Mouse (Mus musculus) neural tube, embryonic 13.5 days (tissue): ENCODE data around the gene Nox1. TPM values are rescaled to one million over a fixed set of nuclear protein-coding genes. Genes with fewer than 3 reads are reported as not detected.

Experiments used
- ATAC-seq: fragments of 200-750 bp; cut with Nextera tagmentation; 2 replicates; pipeline ENCODE4 v1.8.0; 2017; ENCODE audit warnings: low read depth, mild to moderate bottlenecking, moderate TSS enrichment, moderate library complexity
- H3K27ac ChIP-seq: fragments of 300-500 bp; sonication (generic); replicated peaks from 2 replicates; pipeline ENCODE4 v1.5.1; 2015; ENCODE audit warnings: moderate library complexity, mild to moderate bottlenecking, inconsistent platforms
- H3K27me3 ChIP-seq: fragments of 300-500 bp; sonication (generic); 2 replicates; pipeline ENCODE4 v1.6.1; 2015; ENCODE audit warnings: mild to moderate bottlenecking, inconsistent platforms
- H3K36me3 ChIP-seq: fragments of 300-500 bp; sonication (generic); 2 replicates; pipeline ENCODE4 v1.6.1; 2015; ENCODE audit warnings: mild to moderate bottlenecking, inconsistent platforms
- H3K4me1 ChIP-seq: fragments of 300-500 bp; sonication (generic); replicated peaks from 2 replicates; pipeline ENCODE4 v1.6.1; 2015; ENCODE audit warnings: inconsistent platforms
- H3K4me2 ChIP-seq: fragments of 300-500 bp; sonication (generic); 2 replicates; pipeline ENCODE4 v1.6.1; 2015; ENCODE audit warnings: inconsistent platforms, mild to moderate bottlenecking, moderate library complexity
- H3K4me3 ChIP-seq: fragments of 300-500 bp; sonication (generic); 2 replicates; pipeline ENCODE4 v1.5.1; 2015; ENCODE audit warnings: mild to moderate bottlenecking, inconsistent platforms
- H3K9ac ChIP-seq: fragments of 300-500 bp; sonication (generic); 2 replicates; pipeline ENCODE4 v1.6.1; 2015; ENCODE audit warnings: moderate library complexity, mild to moderate bottlenecking, inconsistent platforms
- H3K9me3 ChIP-seq: fragments of 300-500 bp; sonication (generic); 2 replicates; pipeline ENCODE4 v1.6.1; 2016; ENCODE audit warnings: inconsistent platforms
- WGBS: fragments of 180-500 bp; shearing (Covaris S2); methylation state at CpG from one replicate; pipeline ENCODE4 v1.1.7; 2015; 5-methylcytosine and 5-hydroxymethylcytosine counted together
- microRNA-seq: library from miRNA; unstranded; fragments of <30 nt; microRNA quantifications from one replicate; pipeline ENCODE4, GENCODE M21; 2016
- polyA plus RNA-seq: library from polyadenylated mRNA; unstranded; fragments of >200 nt; fragmentation: Nextera tagmentation; extraction: Ambion mirVana; gene quantifications from 2 replicates; pipeline ENCODE4 v1.2.1, GENCODE M21; 2015

The Nox1 gene
- polyA plus RNA-seq, 1 experiment from 2014 or later, result not detected

DNA sequence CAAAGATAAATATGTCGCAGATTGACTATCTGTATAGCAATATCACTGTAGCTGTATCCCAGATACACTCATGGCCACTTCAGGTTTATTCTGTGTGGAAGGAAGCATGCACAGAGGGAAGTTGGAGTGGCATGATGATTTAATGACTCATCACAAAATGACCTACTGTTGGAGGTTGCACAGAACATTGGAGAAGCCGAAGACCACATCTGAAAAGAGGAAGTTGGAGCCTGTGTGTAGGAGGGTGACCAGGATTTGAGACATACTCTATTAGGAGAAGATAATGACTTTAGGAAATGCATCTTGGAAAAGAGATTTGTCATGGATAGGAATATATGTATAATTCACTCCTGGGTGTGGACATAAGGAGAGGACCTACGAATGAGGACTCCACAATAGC lies 105.3 kb downstream of the Nox1 start:
- no peaks in the 10 kb centered on the region for H3K4me1 ChIP-seq
- no peak overlapping the region for H3K4me3 ChIP-seq
- no peaks in the 10 kb centered on the region for H3K9me3 ChIP-seq
- WGBS, result 75% methylated on average over 3 of the region's 3 CpGs
- no peaks in the 10 kb centered on the region for H3K36me3 ChIP-seq
- no peak overlapping the region for H3K9ac ChIP-seq
- no peak for ATAC-seq
- no peak overlapping the region for H3K4me2 ChIP-seq
- H3K27ac ChIP-seq, result no peak overlapping the region
- H3K27me3 ChIP-seq, result peaks cover 7% of the 10 kb centered on the region; the same call in 1 of the 2 replicates

DNA sequence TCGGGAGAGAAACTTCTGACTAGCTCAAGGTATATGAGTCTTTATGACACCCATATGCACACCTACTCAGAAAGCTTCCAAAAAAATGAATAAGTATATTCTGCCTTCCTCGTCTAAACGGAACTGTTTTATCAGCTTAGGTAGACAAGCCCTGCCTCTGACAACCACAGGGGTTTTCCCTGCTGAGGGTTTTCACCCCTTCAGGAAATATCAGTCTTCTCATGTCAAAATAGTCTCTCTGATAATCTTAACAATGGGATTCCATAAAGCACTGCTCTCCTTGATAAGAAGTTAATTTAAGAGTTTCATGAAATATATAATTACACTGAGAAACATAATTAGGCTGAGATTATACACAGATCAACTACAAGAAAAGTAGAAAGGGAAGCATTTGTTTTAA lies 110.0 kb downstream of the Nox1 start:
- no peak overlapping the region for H3K4me2 ChIP-seq
- no peak overlapping the region for H3K9ac ChIP-seq
- 80% methylated on average over 3 of the region's 3 CpGs for WGBS
- no peaks in the 10 kb centered on the region for H3K4me1 ChIP-seq
- no peak overlapping the region for H3K4me3 ChIP-seq
- H3K27me3 ChIP-seq, result peaks cover 7% of the 10 kb centered on the region; the same call in 1 of the 2 replicates
- H3K27ac ChIP-seq, result no peak overlapping the region
- ATAC-seq, result no peak
- H3K9me3 ChIP-seq, result no peaks in the 10 kb centered on the region
- H3K36me3 ChIP-seq, result no peaks in the 10 kb centered on the region

DNA sequence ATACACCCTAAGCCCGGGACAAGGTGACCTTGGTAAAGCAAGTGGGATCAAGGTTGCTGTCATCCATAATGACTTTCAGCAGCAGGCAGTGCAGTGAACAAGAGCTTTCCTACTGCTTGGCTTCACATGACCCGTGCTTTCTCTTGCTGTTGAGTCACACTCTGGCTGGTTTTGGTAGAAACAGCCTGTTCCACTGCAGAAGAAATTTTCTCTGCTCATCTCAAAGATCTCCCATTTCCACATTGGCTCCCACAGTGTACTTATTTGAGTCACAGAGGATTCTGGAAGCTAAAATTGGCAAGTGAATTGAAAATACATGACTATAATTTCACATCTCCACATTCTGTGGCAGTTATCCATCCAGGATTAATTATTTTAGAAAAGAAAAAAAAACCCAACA lies 119.1 kb downstream of the Nox1 start:
- WGBS, result 86% methylated on average over 2 of the region's 2 CpGs
- Histone ChIP-seq H3K27ac (no peak overlapping the region), H3K4me2 (no peak overlapping the region), H3K9me3 (no peaks in the 10 kb centered on the region), H3K27me3 (no peaks in the 10 kb centered on the region), H3K4me3 (no peak overlapping the region), H3K36me3 (no peaks in the 10 kb centered on the region), H3K4me1 (no peaks in the 10 kb centered on the region), H3K9ac (no peak overlapping the region)
- no peak for ATAC-seq

DNA sequence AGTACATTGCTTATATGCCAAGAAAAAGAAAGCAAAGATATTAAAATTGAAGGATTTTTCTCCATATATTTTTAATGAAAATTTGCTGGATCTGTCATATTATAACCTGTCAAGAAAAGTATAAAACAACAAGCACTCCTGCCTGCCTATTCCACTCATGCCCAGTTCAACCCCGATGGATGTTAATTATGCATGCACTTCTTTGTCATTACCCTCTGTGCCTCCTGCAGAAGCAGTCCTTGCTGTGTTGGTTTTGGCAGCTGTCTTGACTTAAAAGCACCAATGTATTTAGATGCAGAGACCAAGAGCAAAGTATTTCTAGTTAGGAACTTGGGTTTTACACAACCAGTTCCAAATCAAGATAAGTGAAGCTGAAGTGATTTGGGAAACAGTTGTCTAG lies 136.3 kb downstream of the Nox1 start:
- Histone ChIP-seq H3K4me3 (no peak overlapping the region), H3K9me3 (no peaks in the 10 kb centered on the region), H3K4me2 (no peak overlapping the region), H3K36me3 (peaks cover 14% of the 10 kb centered on the region), H3K27me3 (no peaks in the 10 kb centered on the region), H3K9ac (no peak overlapping the region), H3K27ac (no peak overlapping the region), H3K4me1 (no peaks in the 10 kb centered on the region)
- 61% methylated on average over 1 of the region's 1 CpGs for WGBS
- ATAC-seq, result no peak

DNA sequence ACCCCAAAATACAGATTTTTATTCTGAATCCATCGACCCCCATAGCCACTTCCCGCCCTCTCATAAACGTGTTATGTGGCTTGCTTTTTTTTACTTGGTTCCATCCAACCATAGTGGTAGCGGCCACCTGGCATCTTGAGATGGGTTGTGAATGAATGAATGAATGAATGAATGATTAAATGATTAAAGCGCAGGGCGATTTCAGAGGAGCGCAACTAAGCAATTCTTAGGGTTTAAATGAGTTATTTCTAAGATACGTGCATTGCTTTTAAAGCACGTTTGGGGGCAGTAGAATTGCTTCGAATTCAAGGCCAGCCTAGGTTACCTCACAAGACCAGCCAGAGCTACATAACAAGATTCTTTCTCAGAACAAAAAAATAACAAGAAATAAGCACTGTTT lies 162.0 kb downstream of the Nox1 start:
- Histone ChIP-seq H3K9me3 (no peaks in the 10 kb centered on the region), H3K4me3 (peak overlapping the region; percentile 58), H3K4me2 (peak overlapping the region; percentile 54), H3K27ac (peak overlapping the region; percentile 93), H3K27me3 (no peaks in the 10 kb centered on the region), H3K9ac (peak overlapping the region; percentile 80), H3K36me3 (peaks cover 12% of the 10 kb centered on the region), H3K4me1 (peaks cover 7% of the 10 kb centered on the region)
- no peak for ATAC-seq
- 17% methylated on average over 10 of the region's 10 CpGs for WGBS

DNA sequence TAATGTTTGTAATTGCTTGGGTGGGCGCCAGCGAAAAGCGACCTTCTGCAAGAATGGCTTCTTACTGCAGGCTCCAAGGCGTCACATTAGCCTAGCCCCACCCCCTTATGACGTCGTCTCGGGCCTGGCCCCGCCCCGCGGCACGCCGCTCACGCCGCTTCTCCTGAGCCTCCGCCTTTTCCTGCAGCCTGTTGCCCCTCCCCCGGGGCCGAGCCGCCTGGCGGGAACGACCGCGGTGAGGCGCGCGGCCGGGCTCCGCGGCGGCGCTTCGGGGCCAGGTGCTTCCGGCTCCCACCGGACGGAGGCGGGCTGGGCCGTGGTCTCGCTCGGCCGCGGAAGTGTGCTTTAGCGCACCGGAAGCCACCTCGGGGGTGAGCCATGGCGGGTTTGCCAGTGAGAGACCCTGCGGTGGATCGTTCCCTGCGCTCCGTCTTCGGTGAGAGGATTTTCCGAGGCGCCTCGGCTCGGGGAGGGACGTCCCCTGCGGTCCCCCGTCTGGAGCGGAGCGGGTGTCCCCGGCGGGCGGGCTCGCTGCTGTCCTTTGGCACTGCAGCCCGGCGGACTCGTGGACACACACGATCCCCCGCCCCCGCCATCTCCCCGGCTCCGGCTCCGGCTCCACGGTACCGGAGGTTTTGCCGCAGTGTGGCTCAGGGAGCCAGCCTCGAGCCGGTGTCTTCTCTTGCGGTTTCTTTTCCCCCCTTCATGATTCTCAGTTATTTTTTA lies 162.6 kb downstream of the Nox1 start, which contains the start of gene Cstf2:
Cstf2 (plus strand) TSS at position 201 of the 726 bp plus-strand sequence.
- Histone ChIP-seq H3K4me3 (peak within 1 kb of the TSS; percentile 58), H3K9me3 (no peaks in the 10 kb centered on the region), H3K4me1 (peaks cover 7% of the 10 kb centered on the region), H3K36me3 (peaks cover 12% of the 10 kb centered on the region), H3K27me3 (no peaks in the 10 kb centered on the region), H3K9ac (peak within 1 kb of the TSS; percentile 80), H3K27ac (peak within 1 kb of the TSS; percentile 93), H3K4me2 (peak within 1 kb of the TSS; percentile 54)
- ATAC-seq, result peak; percentile 99
- 25% methylated on average over 68 of the region's 77 CpGs for WGBS

DNA sequence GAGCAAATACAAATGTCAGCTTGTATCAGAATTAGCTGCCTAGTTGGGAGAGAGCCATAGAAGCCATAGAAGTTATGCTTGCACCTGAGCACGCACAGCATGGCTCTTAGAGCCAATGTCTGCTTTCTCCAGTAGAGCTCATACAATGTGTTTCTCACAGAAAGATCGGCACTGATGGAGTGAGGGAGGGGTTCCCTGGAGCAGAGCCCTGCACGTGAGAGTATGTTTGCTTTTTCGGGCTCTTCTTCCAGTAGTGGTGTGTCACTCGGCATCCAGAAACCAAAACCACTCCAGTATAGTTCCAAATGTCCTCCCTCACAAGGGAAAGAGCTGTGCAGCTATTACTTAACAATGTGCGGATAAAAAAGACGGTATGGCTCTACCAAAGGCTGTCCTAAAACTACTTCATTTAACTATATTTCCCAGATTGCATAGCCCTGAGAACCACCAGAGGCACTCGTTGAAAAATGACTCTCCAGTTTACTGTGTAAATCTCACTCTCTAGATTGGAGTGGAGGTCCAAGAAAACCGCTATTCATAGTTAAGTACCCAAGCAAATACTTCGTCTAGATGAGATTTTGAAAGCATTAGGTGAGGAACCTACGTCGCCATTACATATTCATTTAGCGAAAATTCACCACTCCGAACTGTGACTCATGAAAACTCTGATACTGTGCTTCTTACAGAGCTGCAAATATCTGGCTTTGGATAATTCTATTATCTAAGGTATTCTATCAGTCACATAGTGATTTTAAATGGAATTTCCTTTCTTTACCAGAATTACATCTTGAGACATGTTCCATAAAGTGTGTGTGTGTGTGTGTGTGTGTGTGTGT lies 163.5 kb downstream of the Nox1 start:
- Histone ChIP-seq H3K4me1 (peaks cover 7% of the 10 kb centered on the region), H3K27ac (no peak overlapping the region), H3K36me3 (peaks cover 12% of the 10 kb centered on the region), H3K9ac (0 out of 2 replicates have a peak overlapping the region, but pooled peaks have one; percentile 47), H3K9me3 (no peaks in the 10 kb centered on the region), H3K4me2 (peak overlapping the region; percentile 41), H3K27me3 (no peaks in the 10 kb centered on the region), H3K4me3 (peak overlapping the region; percentile 58)
- WGBS, result 74% methylated on average over 14 of the region's 14 CpGs
- peak; percentile 5; the same call in 1 of the 2 replicates for ATAC-seq

DNA sequence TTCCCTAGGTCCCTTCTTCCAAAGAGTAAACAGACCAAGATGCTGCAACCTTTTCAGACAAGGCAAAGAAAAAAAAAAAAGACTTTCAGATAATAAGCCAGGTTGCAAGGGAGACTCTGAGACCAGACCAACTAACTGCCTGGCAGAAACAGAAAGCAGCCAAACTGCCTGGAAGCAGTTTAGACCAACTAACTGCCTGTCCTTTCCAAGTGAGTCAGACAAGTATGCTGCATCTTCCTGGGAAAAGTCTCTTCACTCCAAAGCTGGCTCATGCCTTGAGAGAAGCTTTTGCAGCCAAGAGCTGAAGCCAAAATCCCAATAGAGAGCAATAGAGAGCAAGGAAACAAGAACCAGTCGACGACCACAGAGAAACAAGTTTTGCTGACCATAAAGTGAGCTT lies 164.9 kb downstream of the Nox1 start:
- Histone ChIP-seq H3K4me3 (no peak overlapping the region), H3K4me2 (no peak overlapping the region), H3K27ac (no peak overlapping the region), H3K27me3 (no peaks in the 10 kb centered on the region), H3K9ac (no peak overlapping the region), H3K36me3 (peaks cover 2% of the 10 kb centered on the region; the same call in 1 of the 2 replicates), H3K4me1 (peaks cover 7% of the 10 kb centered on the region), H3K9me3 (no peaks in the 10 kb centered on the region)
- no peak for ATAC-seq
- WGBS, result 84% methylated on average over 2 of the region's 2 CpGs

DNA sequence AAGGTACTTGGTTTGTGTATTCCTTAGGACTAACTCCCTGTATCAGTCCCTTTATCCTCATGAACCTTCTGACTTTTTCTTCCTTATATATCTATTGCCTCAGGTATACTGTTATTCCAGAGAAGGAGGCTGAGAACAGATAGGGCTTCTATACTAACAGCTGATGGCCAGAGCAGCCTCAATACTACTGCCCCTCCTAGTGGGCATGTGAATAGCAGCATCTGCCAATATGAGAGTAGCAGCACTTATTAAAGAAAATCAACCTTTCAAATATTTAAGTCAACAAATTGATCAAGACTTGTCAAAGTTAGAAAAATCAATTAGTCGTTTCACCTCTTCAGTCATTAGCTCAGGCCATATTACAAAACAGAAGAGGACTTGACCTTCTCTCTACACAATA lies 172.8 kb downstream of the Nox1 start:
- H3K4me2 ChIP-seq, result no peak overlapping the region
- no peaks in the 10 kb centered on the region for H3K9me3 ChIP-seq
- no peak overlapping the region for H3K4me3 ChIP-seq
- ATAC-seq, result no peak
- H3K36me3 ChIP-seq, result no peaks in the 10 kb centered on the region
- no peak overlapping the region for H3K27ac ChIP-seq
- H3K4me1 ChIP-seq, result no peaks in the 10 kb centered on the region
- H3K9ac ChIP-seq, result no peak overlapping the region
- 54% methylated on average over 1 of the region's 1 CpGs for WGBS
- H3K27me3 ChIP-seq, result no peaks in the 10 kb centered on the region

Small RNAs within 50 kb of the gene (microRNA-seq; reads per million reads assigned to microRNA genes)
- not detected for gene Mir3112

Other genes with a start within 250 kb of the Nox1 start
- 1.5 and 1.6 TPM in 2 replicates for gene Sytl4, start 240.1 kb downstream of the Nox1 start, polyA plus RNA-seq
- gene Cstf2, start 162.8 kb downstream of the Nox1 start, polyA plus RNA-seq, result 53.4 and 55.4 TPM in 2 replicates
- 0.46 and 0.52 TPM in 2 replicates for gene Xkrx, start 59.9 kb downstream of the Nox1 start, polyA plus RNA-seq
- not detected in 2 replicates for gene Arl13a, start 34.5 kb downstream of the Nox1 start, polyA plus RNA-seq
- 5.1 and 6.5 TPM in 2 replicates for gene Trmt2b, start 55.0 kb upstream of the Nox1 start, polyA plus RNA-seq
- gene Tmem35a, start 73.3 kb upstream of the Nox1 start, polyA plus RNA-seq, result 84.7 and 85.6 TPM in 2 replicates
- 5.6 and 6.6 TPM in 2 replicates for gene Cenpi, start 86.1 kb upstream of the Nox1 start, polyA plus RNA-seq
- gene Drp2, start 182.6 kb upstream of the Nox1 start, polyA plus RNA-seq, result 17.1 and 17.4 TPM in 2 replicates